Mouse (Mus musculus) layer of hippocampus, adult 9-10 months (tissue): ENCODE measurements around the gene Fam13c.

ENCODE experiments used
- DNase-seq: peaks from one replicate; pipeline ENCODE4 v3.0.0; 2022; ENCODE audit warnings: low spot score

Gene Fam13c

DNA sequence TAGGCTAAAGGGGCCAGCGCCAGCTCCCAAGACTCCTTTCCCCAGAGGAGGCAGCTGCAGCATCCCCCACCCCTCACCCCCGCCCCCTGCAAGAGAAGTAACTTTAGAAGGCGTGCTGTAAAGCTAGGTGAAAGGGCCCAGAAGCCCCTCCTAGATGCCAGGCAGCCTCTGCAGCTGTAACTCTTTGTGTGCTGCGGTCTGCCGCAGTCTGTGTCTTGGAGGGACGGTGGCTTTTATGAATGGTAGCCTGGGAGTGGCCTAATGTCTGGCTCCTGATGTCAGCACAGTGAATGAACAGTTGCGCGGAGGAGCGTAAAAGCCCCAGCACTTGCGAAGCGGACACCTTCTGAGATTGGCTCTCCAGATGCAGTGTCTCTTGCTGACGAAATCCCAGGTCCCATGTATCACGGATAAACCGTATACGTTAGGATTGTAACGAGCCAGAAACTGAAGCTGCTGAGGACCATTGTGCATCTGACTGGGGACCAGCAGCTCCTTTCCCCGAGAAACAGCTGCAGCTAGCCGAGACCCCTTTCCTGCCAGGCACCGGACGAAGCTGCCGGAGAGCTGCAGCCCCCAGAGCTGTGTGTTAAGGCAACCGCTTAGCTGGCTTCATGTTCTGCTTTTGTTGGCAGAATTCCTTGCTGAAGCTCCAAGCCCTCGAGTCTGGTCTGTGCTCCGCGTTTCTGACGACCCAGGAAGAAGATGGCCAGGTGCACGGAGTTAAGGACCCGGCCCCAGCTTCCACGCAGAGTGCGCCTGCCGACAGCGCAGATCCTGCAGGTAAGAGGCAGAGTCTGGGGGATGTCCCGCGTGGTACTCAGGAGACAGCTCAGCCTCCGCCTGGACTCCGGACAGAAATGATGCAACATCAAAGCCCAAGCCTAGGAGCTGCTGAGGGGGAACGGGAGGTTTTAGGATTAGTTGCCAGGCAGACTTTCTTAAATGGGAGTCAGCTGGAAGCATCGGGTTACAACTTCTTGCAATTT lies 80.2 kb downstream of the Fam13c start:
- DNase-seq: no peak

DNA sequence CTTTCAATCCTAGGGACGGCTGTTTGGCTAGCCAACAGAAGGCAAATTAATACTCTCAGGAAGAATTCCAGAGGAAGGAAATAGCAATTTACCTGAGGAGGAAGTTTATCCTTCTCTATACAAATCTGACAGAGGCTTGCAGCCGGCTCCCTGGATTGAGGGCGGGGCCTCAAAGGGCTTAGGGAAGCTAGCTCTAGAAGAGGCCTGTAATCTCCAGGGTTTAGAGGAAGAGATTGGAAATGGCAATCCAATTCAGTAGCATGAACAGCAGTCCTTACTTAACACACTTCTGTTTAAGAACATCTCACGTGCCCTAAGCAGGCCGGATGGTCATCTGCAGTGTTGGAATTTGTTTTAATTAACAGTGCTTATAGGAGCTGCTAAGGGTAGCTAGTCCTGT lies 81.1 kb downstream of the Fam13c start:
- DNase-seq: no peak

DNA sequence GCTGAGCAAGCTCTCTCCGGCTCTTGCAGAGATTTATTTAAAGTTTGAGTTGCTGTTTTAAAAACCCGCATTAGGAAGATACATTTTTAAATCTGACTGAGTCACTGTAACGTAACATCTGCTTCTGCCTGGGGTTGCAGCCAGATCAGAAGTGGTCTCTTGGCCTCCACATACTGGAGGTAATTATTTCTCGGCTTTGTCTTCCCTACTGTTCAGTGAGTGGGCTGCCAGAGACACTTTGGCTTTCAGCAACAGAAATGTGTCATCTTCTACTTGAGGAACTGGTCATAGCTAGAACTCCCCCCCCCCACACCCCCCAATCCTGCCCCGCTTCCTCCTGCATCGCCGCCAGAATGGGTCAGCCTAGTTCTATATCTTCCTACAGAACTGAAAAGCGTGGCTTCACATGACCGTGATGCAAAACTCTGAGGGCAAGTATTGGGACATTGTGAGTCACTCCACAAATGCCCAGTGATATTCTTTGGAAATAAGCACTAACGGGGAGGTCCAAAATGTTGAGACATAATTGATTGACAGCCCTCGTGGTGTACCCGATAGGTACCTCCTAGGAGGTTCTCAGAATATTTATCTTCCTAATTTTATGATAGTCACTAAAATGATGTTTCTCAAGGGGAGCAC lies 90.0 kb downstream of the Fam13c start:
- DNase-seq: no peak

DNA sequence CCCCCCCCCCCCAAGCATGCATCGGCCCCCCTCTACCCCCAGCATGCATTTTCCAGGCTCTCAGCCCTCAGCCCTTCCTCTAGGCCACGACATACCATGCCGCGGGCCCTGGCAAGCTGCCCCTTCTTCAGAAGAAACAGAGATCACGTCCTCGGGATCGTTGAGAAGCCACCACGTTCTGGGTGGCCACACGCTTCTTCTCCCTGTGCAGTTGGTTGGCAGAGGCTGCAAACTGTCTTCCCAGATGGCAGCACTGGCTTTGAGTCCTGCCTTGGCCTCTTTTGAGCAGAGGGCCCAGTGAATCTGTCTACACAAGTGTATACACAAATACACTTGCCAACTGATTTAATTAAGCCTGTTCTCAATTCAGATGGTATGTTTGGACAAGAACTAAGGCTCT lies 92.0 kb downstream of the Fam13c start:
- DNase-seq: no peak

DNA sequence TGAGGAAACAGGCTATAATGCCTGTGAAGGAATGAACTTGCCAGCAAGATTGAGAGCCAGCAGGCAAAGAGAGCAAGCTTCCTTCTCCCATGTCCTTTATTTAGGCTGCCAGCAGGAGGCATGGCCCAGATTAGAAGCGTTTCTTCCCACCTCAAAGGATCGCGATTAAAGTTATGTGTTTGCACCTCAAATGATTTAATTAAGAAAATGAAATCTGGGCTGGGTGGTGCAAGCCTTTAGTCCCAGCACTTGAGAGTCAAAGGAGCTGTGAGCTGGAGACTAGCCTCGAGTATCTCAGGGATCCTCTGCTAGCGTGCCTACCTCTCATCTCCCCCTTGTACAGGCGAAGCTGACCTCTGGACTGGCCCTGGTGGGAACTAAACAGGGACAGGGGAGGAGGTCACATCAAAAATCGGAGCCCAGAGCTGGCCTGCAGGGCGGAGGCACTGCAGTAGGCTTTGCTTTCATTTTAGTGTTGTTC lies 93.1 kb downstream of the Fam13c start:
- DNase-seq: no peak

DNA sequence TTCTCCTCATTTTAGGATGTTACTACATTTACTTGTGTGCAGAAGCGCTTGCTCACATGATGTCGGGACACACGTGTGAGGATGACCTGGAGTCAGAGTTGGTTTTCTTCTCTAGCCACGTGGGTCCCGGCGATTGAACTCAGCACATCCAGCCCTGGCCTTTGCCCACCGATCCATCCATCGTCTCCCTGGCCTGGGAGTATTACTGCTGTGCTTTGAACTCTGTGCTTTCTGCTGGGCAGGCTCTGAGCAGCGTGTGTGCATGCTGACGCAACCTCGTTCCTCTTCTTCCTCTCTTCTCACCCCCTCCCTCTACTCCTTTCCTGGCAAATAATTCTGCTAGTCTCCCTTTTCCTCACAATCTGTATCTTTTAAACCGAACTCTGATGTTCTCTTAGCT lies 93.7 kb downstream of the Fam13c start:
- no peak for DNase-seq

DNA sequence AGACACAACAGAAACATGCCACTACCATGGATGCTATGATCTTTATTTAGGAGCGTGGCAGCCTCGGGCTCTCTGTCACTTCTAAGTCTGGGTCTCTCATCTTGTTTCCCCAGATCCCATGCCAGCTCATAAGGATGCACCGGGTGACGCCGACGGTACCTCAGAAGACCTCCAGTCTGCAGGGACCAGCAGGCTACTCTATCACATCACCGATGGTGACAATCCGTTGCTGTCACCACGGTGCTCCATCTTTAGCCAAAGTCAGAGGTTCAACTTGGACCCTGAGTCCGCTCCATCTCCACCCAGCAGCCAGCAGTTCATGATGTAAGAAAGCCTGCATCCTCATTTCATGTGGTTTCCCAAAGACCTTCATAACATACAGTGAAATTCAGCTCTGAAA lies 94.3 kb downstream of the Fam13c start:
- no peak for DNase-seq

DNA sequence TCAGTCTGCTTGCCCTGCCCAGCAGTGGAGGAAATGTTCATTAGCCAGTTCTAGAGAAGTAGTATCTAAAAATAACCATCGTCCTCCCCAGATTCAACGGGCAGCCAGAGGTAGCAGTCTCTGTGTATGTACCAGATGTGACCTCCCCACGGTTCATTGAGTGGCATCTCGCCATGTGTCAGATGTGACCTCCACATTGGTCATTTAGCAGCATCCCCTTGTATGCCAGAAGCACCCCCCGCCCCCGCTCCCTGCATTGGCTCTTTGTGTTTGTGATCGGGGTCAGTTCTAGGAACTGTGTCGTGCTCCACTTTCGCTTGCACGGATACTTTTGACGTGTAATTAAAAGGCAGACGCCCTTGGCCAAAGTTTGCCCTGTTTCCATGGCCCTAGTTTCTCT lies 95.1 kb downstream of the Fam13c start:
- DNase-seq: no peak

DNA sequence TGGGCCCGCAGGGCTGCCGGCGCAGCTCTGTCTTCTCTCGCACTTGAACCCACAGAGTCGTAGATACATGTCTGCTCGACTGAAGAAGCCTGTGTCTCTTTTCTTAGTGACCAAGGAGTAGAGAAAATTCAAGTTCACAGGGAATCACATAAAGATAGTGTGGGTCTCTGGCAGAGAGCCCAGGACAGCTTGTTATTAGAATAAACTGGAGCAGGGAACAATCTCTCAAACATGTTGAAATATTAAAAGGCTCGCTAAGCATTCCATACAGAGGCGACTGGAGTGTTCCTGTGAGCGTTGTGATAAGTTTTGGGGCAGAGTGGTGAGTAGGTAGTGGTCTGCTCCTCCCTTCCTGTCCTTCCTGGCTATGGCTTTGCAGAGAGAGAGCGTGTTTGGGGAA lies 97.4 kb downstream of the Fam13c start:
- no peak for DNase-seq

DNA sequence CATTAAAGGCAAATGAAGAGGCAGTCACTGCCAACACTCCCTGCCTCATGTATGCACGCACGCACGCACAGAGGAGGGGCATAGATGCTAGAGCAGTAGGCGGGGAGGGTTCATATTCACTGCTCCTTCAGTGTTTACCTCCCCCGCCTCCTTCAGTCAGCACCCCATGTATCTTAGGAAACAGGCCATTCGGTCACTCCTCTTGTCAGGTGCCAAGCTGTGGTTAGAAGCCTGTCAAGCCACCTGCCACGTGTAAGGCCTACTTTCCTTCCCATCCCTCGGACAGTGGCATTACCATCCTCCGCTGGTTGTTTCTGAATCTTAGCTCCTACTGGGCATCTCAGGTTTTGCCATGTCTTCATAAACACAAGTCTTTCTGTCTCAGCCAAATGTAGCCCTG lies 99.0 kb downstream of the Fam13c start:
- no peak for DNase-seq

DNA sequence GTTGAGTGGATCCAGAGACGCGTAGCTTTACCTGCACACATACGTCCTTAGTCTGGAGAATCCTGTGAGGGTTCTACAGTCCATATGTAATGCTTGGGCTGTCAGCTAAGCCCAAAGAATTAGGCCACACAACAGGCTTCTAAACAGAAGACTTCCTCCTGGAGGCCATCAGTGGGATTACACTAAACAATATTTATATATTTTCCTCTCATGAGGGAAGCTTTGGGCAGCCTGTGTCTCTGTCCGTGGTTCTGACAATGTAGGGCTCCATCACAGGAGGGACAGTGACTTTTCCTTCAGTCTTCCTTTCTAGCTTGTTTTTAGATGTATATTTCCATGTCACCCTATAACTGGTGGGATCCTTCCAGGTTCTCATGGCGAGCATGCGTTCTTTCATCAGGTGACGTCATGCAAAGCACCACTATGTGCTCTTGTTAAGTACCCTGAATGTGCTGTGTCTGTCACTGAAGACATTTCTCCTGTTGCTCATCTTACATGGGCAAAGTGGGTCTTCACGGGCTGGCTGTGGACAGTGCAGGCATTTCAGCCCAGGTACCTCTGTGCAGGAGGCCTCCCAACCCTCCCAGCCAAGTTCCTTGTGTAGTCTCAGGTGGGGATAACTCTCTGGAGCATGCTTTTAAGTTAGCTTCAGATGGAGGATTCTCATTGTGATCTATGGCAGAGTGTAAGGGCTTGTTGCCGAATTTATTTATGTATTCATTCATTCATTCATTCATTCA lies 100.3 kb downstream of the Fam13c start:
- DNase-seq: no peak

DNA sequence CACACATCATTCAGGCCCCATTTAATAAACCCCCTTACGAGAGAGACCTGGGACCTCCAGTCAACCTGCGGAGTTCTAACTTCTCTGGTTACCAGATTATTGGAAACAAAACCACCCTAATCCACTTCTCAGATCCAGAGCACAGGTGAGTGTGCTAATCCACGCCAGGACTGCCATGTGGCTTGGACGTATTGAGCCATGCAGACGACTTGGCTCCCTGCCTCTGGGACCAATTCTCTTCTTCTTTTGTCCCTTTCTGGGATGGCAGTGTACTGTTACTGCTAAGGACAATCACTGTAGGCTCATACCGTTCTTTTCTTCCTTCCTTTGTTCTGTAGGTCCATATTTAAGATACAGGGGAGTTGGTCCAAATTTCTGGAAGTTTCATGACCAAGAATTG lies 102.6 kb downstream of the Fam13c start:
- no peak for DNase-seq

DNA sequence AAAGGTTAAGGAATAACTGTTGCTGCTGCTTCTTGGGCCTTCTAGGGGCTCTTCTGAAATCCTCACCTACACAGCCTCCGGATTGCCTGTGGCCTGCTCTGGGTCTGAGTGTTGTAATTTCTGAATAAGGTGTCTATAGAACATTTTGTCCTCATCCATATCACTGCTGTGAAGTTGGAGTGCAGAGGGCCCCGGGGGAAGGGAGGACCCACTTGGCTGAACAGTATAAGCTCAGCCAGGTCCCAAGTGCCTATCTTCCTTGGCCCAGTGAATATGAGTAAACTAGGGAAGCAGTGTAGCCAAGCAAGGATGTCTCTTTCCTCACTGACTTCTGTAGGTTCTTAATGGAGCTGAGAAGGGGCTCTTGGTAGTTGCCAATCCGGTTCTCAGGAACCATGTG lies 112.2 kb downstream of the Fam13c start:
- no peak for DNase-seq

DNA sequence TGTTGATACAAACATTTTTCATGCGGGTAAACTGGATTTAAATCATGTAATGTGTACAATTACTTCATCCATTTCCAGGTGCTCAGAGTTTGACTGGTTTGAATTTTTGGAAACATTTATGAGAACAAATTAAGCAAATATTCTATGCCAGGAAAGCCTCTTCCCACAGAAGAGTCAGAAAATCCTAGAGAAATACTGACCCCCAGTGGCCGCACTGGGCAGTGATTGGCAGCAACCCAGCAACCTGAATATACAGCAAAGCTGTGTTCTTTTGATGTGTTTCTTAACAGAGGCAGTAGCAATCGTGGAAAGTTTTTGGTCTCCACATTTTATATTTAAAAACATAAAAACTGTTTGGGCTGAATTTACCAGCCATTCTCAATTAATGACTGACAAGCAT lies 123.4 kb downstream of the Fam13c start:
- peak; percentile 72 for DNase-seq

DNA sequence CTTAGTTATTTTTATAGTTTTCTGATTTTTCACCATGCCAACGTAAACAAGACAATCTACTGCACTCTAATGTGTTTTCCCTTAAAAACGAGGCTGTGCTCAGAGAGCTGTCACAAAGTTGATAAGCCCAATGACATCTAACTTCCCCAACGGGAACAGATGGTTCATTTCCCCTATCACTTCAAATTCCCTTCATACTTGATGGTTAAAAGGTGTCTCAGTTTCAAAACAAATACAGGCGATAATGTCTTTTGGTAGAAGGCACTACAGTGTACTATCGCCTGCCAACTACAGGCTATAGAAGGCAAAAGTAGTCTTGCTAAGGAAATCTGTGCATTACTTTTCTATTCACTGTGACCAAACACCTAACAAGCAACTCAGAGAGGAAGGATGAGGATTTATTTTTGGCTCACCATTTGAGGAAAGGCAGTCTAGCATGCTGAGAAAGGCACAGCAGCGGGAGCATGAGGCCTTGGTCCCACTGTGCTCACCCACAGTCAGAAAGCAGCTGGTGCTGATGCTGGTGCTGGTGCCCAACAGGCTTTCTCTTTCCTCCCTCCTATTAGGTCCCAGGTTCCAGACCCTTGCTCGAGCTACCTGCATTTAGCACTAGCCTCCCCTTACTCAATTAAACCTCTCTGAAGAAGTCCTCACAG lies 141.4 kb downstream of the Fam13c start:
- DNase-seq: no peak

DNA sequence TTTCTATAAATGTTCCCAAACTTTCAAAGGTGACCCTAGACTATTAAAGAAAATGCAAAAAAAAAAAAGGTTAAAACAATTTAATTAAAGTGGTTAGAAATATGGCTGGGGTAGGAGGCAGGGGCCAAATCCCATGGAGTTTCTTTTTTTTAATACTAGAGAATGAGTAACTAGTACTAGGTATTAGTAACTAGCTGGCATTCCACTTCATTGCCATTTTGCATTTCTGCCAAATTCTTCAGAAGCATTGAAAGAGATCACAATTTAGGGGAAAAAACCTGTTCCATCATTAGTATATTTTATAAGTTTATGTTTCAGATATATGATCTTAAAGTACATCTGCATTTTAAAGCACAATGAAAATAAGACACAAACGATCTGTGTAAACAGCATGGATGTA lies 143.9 kb downstream of the Fam13c start:
- no peak for DNase-seq

DNA sequence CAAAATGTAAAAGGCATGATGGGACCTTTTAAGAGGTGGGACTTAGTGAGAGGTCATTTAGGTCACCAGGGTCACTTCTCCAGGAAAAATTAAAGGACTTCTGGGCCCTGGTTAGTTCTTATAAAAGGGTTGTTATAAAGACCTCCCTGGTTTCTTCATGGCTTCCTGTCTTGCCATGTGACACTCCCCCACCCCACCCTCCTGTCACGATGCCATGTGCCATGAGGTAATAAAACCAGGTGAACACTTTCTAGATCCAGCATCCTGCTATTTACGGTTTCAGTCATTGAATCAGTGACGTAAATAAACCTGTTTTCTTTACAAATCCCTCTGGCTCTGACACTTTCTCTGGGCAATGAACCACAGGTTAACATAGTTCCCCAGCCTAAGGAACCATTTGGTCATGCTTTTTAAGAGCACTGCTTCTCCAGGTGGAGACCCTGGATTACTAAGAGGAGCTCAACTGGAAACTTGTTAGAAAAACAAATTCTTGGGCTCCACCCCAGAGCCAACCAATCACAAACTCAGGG lies 146.7 kb downstream of the Fam13c start:
- no peak for DNase-seq

DNA sequence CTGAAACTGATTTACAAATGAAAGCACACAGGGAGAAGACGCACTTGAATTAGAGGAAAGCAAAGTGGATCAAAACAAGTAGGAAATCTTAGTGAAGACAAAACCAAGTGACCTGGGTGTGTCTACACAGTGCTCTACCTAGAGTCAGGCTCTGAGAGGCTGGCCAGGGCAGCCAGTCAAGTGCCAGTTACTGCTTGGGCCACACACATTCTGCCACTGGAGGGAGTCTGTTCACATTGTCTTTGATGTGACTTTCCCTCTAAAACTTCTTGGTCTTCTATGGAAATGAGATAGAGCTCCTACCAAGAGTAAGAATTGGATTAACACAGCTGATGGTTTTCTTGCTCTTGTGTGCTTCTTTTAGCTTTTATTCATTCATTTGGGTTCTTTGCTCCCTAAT lies 153.7 kb downstream of the Fam13c start:
- DNase-seq: no peak

DNA sequence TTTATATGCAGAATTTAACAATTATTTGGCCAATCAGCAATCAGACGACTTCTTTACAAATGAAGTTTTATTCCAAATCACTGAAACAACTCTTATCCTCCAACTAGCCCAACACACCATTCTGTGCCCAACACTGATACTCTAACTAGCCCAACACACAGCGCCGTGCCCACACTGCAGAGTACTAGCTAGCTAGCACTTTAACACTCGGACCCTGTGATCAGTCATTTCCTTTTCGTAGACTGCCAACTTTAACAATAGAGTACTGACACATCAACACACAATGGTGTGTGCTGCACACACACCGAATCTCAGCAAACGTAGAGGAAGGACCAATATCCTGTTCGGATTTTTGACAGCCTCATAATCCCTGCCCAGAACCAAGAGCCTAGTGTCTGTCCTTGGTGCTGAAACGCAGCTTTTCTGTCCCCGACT lies 157.8 kb downstream of the Fam13c start:
- no peak for DNase-seq

DNA sequence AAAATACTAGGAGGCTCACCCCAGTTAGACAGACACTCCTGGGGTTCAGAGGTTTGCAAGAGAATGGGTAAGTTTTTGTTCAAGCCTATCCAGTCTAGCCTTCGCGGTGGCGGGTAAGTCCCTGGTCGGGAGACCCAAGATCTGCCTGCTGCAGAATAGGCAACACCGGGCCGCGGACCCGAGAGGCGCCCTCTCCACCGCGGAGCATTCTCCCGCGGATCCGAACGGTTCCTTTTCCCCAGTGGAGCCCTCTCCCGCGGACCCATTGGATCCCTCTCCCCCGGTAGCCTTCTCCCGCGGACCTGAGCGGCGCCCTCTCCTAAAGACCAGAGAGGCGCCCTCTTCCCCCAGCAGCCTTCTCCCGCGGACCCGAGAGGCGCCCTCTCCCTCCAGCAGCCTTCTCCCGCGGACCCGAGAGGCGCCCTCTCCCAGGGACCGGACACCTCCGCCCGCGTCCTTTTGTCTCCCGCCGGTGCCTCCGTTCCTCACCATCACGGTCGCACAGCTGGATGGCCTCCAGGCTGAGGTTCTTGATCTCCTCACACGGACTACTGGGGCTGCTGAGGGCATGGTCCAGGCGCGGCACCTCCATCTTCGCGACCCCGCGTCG lies 158.3 kb downstream of the Fam13c start:
- DNase-seq: no peak

DNA sequence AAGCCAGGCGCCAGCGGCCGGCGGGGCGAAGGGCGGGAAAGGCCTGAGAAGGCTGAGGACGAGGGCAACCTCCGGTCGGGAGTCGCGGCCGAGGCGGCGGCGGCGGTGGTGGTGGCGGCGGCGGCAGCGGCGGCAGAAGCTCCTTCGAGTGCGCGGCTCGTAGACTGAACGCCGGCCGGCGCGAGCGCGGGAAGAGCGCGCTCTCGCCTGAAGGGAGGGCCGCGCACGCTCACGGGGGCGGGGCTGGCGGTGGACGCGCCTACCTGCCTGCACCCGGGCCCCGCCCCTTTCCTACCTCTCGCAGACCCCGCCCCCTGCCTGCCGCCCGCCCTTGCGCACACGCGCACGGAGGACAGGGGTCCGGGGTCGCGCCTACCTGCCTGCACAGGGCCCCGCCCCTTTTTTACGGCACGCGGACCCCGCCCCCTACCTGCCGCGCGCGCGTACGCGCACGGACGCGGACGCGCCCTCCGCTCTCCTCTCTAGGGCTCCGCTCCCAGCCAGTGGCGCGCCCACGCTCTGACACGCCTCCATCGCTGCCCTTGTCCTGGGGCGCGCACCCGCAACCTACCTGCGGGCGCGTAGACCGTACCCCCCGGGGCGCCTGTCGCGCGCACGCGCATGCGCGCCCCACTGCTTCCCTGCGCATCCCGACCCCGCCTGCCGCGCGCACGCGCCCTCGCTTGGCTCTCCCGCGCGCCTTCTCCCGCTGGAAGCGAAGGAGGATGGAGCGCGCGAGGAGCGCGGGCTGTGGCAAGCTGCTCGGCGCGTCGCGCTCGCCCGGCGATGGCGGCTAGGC lies 159.0 kb downstream of the Fam13c start:
- peak; percentile 66 for DNase-seq
